In genomic region chr2:32712934-32713817, GRCm38 (mm10) we compare ENCODE assay signal across 8 mouse cellular contexts. TPM values are rescaled to one million over a fixed set of nuclear protein-coding genes. Genes with fewer than 3 reads are reported as not detected.
DNase-seq lines count a peak whose midpoint lies in the region; ATAC-seq lines count a peak whose summit lies in the region.

Cdk9 (minus strand) TSS chr2:32713076.

- H3K9ac ChIP-seq in hindbrain, embryonic 12.5 days: peak within 1 kb of the TSS; percentile 94

- peak; percentile 82 for ATAC-seq in hindbrain, embryonic 12.5 days (ENCODE audit: low FRiP score)

- H3K9me3 ChIP-seq in hindbrain, embryonic 12.5 days (replicated peaks): no peaks in the 10 kb centered on the region

- under 1% methylated on average over 44 of the region's 79 CpGs for WGBS in hindbrain, embryonic 12.5 days

- H3K4me1 ChIP-seq in hindbrain, embryonic 12.5 days: peaks cover 22% of the 10 kb centered on the region

- H3K4me2 ChIP-seq in hindbrain, embryonic 12.5 days (replicated peaks): peak within 1 kb of the TSS; percentile 97

- H3K27ac ChIP-seq in hindbrain, embryonic 12.5 days: peak within 1 kb of the TSS; percentile 99

- peak within 1 kb of the TSS; percentile 93 for H3K4me3 ChIP-seq in hindbrain, embryonic 12.5 days

- H3K36me3 ChIP-seq in hindbrain, embryonic 12.5 days: peaks cover 24% of the 10 kb centered on the region

- DNase-seq in Muller cell, postnatal 12 days (ENCODE audit: inconsistent ontology term): peak; percentile 98
- peak; percentile 95 for DNase-seq in cerebellum, adult 9-11 months
- DNase-seq in frontal cortex, postnatal 10 days (ENCODE audit: low spot score in 2 of 2): peak; percentile 86 to 89
- DNase-seq in layer of hippocampus, postnatal 14 days (ENCODE audit: low spot score in 2 of 2): peak; percentile 93 to 97
- peak; percentile 95 for DNase-seq in lung, postnatal 14 days
- DNase-seq in retina, adult 2 months (ENCODE audit: low read depth, low spot score): peak; percentile 78
- DNase-seq in thymus, postnatal 36 days: peak; percentile 92 to 95

- no peaks in the 10 kb centered on the region for H3K27me3 ChIP-seq in hindbrain, embryonic 12.5 days

RNA-seq across cellular contexts. Expression of gene Cdk9, which starts in this region (rescaled TPM):
- polyA plus RNA-seq in hindbrain, embryonic 12.5 days (2016; fragmentation: Nextera tagmentation; extraction: Ambion mirVana): 99.0 and 101 TPM in 2 replicates
- total RNA-seq in layer of hippocampus, postnatal 14 days (2021): 10 to 100 TPM; 88.8 to 91.1 TPM

Comparison
In these comparisons a context has a peak if more than half of its experiments do, and no peak if none do; other contexts are left out.
1. Peak in every context shown above with its lines: DNase-seq, ATAC-seq, H3K4me3 ChIP-seq and H3K27ac ChIP-seq.